Mouse (Mus musculus): ENCODE measurements around the gene Aco2.

GRCm38 (mm10) chr15:81939157-81939715, 67.1 kb downstream of the Aco2 start:
- TF ChIP-seq CTCF (IDR thresholded peaks at IDR 0.05; ENCODE audit: borderline replicate concordance, insufficient read depth, low read depth, low read length) (no peak), POLR2A (IDR thresholded peaks at IDR 0.05; ENCODE audit: borderline replicate concordance, insufficient read depth, low read length) (no peak)
